Mouse (Mus musculus) E14TG2a.4 (cell line): ENCODE measurements around the gene Olfr455.

Experiments
- CTCF ChIP-seq: conservative IDR thresholded peaks from 2 replicates; pipeline ENCODE4 v1.5.1; 2014; ENCODE audit warnings: low read length
- NANOG ChIP-seq: IDR thresholded peaks from 2 replicates; pipeline ENCODE4 v1.6.1; 2014; ENCODE audit warnings: borderline replicate concordance, low read length, mixed read lengths
- POU5F1 ChIP-seq: IDR thresholded peaks from 2 replicates; pipeline ENCODE4 v1.6.1; 2014; ENCODE audit warnings: low read length, borderline replicate concordance

DNA sequence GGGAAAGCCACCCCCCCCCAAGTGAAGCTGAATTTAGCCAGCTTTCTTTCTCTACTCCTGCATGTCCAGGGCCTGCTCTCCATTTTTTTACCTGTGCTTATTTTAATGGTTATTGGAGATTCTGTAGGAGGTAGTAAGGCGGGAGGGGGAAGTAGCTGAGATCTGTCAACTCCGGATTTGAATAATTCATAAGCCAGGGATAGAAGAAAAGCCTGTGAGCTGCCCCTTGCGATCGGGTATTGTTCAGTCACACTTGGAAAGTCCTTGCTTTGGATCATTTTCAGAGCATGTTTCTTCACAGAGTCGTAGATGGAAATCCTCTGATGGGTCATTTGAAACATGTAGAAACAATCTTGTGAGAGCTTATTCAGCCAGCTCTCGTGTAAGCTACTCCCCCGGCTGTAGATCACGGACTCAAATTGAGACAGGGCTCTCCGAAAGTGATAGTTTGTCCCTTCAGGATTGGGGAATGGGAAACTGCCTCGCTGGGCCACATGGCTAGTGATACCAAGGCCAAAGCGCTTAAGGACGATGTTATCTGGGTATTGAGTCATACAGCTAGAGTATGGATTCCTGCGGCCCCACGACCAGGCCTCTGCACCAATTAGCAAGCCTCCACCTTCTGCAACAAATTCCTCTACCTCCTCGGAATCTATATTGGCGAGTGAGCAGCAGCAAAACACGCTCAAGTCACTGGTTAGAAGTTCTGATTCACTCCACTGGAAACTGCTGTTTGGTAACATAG, 45.9 kb upstream of the Olfr455 start:
- TF ChIP-seq CTCF = no peak
- TF ChIP-seq POU5F1 = no peak
- TF ChIP-seq NANOG = no peak
